Mouse (Mus musculus): ENCODE data around the gene Ankrd61. TPM values are rescaled to one million over a fixed set of nuclear protein-coding genes. Genes with fewer than 3 reads are reported as not detected.

Ankrd61 gene
- total RNA-seq, 1 experiment = 0.45 TPM

DNA sequence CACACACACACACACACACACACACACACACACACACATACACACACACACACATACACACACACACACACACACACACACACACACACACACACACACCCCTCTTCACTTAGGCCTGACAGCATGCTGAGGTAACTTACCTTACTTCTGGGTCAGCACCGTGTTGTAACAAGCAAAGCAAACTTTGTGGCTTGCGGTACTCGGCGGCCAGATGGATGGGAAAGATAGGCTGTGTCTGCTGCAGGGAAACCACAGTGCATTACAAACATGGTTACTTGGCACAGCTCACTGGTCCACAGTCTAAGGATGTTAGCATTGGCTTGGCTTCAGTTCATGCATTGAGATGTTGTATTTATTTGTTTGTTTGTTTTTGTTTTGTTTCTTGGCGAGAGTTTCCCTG, 4.1 kb downstream of the Ankrd61 start:
- Histone ChIP-seq H3K9ac (ENCODE audit: insufficient read depth, low read depth, low read length, poor library complexity, severe bottlenecking) (no peak overlapping the region), H3K9me3 (ENCODE audit: control insufficient read depth, insufficient read depth, low read depth, low read length) (no peaks in the 10 kb centered on the region), H3K36me3 (ENCODE audit: control insufficient read depth, insufficient read depth, low read length, poor library complexity, severe bottlenecking) (peaks cover 21% of the 10 kb centered on the region; the same call in 1 of the 2 replicates), H3K4me3 (ENCODE audit: insufficient read depth in 1 of 2, low read depth in 1 of 2, low read length in 2 of 2, poor library complexity in 1 of 2, severe bottlenecking in 1 of 2) (no peak overlapping the region), H3K4me1 (ENCODE audit: control insufficient read depth in 2 of 2, insufficient read depth in 2 of 2, low read length in 2 of 2, poor library complexity in 1 of 2) (peaks cover 0 to 6% of the 10 kb centered on the region in 2 experiments; a peak in 2 of 4 replicates), H3K27ac (ENCODE audit: insufficient read depth, low read depth, low read length, poor library complexity, severe bottlenecking) (no peak overlapping the region)
- DNase-seq (ENCODE audit: low read depth, low spot score) = no peak
- TF ChIP-seq ZC3H11A (IDR thresholded peaks at IDR 0.05; ENCODE audit: borderline replicate concordance, low read depth, low read length) (no peak), HCFC1 (IDR thresholded peaks at IDR 0.05; ENCODE audit: borderline replicate concordance, insufficient read depth, low read length) (no peak)
- in situ Hi-C loops (cut with MboI; ENCODE audit: low sequenced_read_pairs in 2 of 2, unreplicated experiment in 2 of 2) = no loop called here

DNA sequence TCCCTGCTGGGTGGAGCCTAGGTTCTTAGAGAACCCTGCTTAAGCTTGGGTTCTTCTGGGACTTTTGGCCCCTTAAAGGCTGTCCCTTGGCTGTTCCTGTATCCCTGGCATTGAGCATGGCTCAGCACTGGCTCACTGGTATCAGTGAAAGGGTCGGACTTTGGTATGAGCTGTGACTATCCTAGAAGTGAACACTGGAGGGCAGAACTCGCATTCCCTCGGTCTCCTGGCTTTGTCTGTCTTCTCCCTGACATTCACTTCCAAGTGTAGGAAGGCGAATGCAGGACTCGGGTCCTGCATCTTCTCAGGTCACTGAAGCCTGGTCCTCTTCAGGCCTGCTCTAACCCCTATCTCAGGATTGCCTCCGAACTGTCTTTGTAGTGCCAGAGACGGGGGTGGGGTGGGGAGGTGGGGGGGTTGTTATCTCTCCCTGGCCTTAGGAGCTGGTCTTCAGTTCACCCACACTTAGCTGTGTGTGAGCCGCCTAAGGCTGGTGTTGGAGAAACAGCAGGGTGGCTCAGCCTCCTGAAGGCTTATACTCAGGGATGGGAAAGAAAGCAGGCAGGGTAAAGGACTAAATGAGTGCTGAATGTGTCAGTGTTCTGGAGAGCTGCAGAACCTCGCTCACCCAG, 5.1 kb downstream of the Ankrd61 start:
- no peak for DNase-seq (ENCODE audit: low read depth, low spot score)
- H3K4me3 ChIP-seq (ENCODE audit: insufficient read depth in 1 of 2, low read depth in 1 of 2, low read length in 2 of 2, poor library complexity in 1 of 2, severe bottlenecking in 1 of 2) = no peak overlapping the region
- TF ChIP-seq HCFC1 (IDR thresholded peaks at IDR 0.05; ENCODE audit: borderline replicate concordance, insufficient read depth, low read length) (no peak), ZNF384 (IDR thresholded peaks at IDR 0.05; ENCODE audit: low read depth, low read length) (no peak), MAFK (IDR thresholded peaks at IDR 0.05; ENCODE audit: insufficient read depth, low read depth, low read length) (no peak), ZC3H11A (IDR thresholded peaks at IDR 0.05; ENCODE audit: borderline replicate concordance, low read depth, low read length) (no peak), CHD2 (IDR thresholded peaks at IDR 0.05; ENCODE audit: low read depth, low read length) (no peak)
- peaks cover 0 to 6% of the 10 kb centered on the region in 2 experiments; a peak in 2 of 4 replicates for H3K4me1 ChIP-seq (ENCODE audit: control insufficient read depth in 2 of 2, insufficient read depth in 2 of 2, low read length in 2 of 2, poor library complexity in 1 of 2)
- in situ Hi-C loops (cut with MboI; ENCODE audit: low sequenced_read_pairs in 2 of 2, unreplicated experiment in 2 of 2) = no loop called here
- H3K9me3 ChIP-seq (ENCODE audit: control insufficient read depth, insufficient read depth, low read depth, low read length) = no peaks in the 10 kb centered on the region
- H3K36me3 ChIP-seq (ENCODE audit: control insufficient read depth, insufficient read depth, low read length, poor library complexity, severe bottlenecking) = peaks cover 18% of the 10 kb centered on the region; the same call in 1 of the 2 replicates
- H3K9ac ChIP-seq (ENCODE audit: insufficient read depth, low read depth, low read length, poor library complexity, severe bottlenecking) = no peak overlapping the region; the same call in 1 of the 2 replicates
- no peak overlapping the region for H3K27ac ChIP-seq (ENCODE audit: insufficient read depth, low read depth, low read length, poor library complexity, severe bottlenecking)

DNA sequence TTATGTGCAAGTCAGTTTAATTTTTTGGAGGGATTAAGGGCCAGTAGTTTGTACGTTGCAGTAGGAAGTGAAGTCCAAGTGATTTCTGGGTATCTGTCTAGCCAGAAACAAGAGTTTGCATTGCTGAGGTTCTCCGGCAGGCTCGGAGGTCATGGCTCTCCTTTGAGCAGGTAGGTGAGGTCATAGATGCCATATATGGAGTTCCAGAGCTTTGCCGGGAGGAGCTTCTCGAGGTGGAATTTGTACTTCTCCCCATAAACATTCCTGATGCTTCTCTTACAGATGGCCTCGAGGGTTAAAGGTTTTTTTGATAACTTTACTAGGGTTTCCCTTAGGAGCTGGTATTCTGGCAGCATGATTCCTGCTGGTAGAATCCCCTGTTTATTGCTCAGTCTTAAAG, 6.7 kb downstream of the Ankrd61 start:
- TF ChIP-seq ZC3H11A (IDR thresholded peaks at IDR 0.05; ENCODE audit: borderline replicate concordance, low read depth, low read length) (no peak), HCFC1 (IDR thresholded peaks at IDR 0.05; ENCODE audit: borderline replicate concordance, insufficient read depth, low read length) (no peak), CHD2 (IDR thresholded peaks at IDR 0.05; ENCODE audit: low read depth, low read length) (no peak), ZNF384 (IDR thresholded peaks at IDR 0.05; ENCODE audit: low read depth, low read length) (no peak), MAFK (IDR thresholded peaks at IDR 0.05; ENCODE audit: insufficient read depth, low read depth, low read length) (no peak)
- no peak overlapping the region for H3K27ac ChIP-seq (ENCODE audit: insufficient read depth, low read depth, low read length, poor library complexity, severe bottlenecking)
- H3K4me3 ChIP-seq (ENCODE audit: insufficient read depth in 1 of 2, low read depth in 1 of 2, low read length in 2 of 2, poor library complexity in 1 of 2, severe bottlenecking in 1 of 2) = no peak overlapping the region
- H3K4me1 ChIP-seq (ENCODE audit: control insufficient read depth in 2 of 2, insufficient read depth in 2 of 2, low read length in 2 of 2, poor library complexity in 1 of 2) = peaks cover 0 to 6% of the 10 kb centered on the region in 2 experiments; a peak in 2 of 4 replicates
- no peak overlapping the region for H3K9ac ChIP-seq (ENCODE audit: insufficient read depth, low read depth, low read length, poor library complexity, severe bottlenecking)
- in situ Hi-C loops (cut with MboI; ENCODE audit: low sequenced_read_pairs in 2 of 2, unreplicated experiment in 2 of 2) = no loop called here
- no peak for DNase-seq (ENCODE audit: low read depth, low spot score)
- H3K36me3 ChIP-seq (ENCODE audit: control insufficient read depth, insufficient read depth, low read length, poor library complexity, severe bottlenecking) = peaks cover 24% of the 10 kb centered on the region; the same call in 1 of the 2 replicates
- no peaks in the 10 kb centered on the region for H3K9me3 ChIP-seq (ENCODE audit: control insufficient read depth, insufficient read depth, low read depth, low read length)

DNA sequence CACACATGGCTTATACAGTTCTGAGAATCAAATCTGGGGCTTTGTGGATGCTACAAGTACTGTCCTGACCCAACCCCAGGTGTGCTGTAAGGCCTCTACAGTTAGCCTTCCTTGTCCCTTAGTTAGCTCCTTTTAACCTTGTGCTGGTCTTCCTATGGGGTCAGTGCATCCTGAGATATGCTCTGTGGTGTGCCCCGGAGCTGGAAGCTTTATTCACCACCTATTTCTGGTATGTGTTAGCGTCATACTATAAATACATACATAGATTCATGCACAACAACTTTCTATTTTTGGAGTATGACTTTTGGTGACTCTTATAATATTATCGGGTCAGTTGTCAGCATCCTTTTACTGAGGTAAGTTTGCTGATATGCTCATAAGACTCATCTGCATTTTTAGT, 12.2 kb downstream of the Ankrd61 start:
- no peaks in the 10 kb centered on the region for H3K4me1 ChIP-seq (ENCODE audit: control insufficient read depth in 2 of 2, insufficient read depth in 2 of 2, low read length in 2 of 2, poor library complexity in 1 of 2)
- TF ChIP-seq MAFK (IDR thresholded peaks at IDR 0.05; ENCODE audit: insufficient read depth, low read depth, low read length) (no peak), CHD2 (IDR thresholded peaks at IDR 0.05; ENCODE audit: low read depth, low read length) (no peak), ZNF384 (IDR thresholded peaks at IDR 0.05; ENCODE audit: low read depth, low read length) (no peak), HCFC1 (IDR thresholded peaks at IDR 0.05; ENCODE audit: borderline replicate concordance, insufficient read depth, low read length) (no peak), ZC3H11A (IDR thresholded peaks at IDR 0.05; ENCODE audit: borderline replicate concordance, low read depth, low read length) (no peak)
- H3K27ac ChIP-seq (ENCODE audit: insufficient read depth, low read depth, low read length, poor library complexity, severe bottlenecking) = no peak overlapping the region
- H3K9ac ChIP-seq (ENCODE audit: insufficient read depth, low read depth, low read length, poor library complexity, severe bottlenecking) = no peak overlapping the region
- DNase-seq (ENCODE audit: low read depth, low spot score) = no peak
- H3K9me3 ChIP-seq (ENCODE audit: control insufficient read depth, insufficient read depth, low read depth, low read length) = no peaks in the 10 kb centered on the region
- in situ Hi-C loops (cut with MboI; ENCODE audit: low sequenced_read_pairs in 2 of 2, unreplicated experiment in 2 of 2) = no loop called here
- no peak overlapping the region for H3K4me3 ChIP-seq (ENCODE audit: insufficient read depth in 1 of 2, low read depth in 1 of 2, low read length in 2 of 2, poor library complexity in 1 of 2, severe bottlenecking in 1 of 2)
- H3K36me3 ChIP-seq (ENCODE audit: control insufficient read depth, insufficient read depth, low read length, poor library complexity, severe bottlenecking) = peaks cover 41% of the 10 kb centered on the region
